Mouse (Mus musculus) heart, postnatal 0 days (tissue): ENCODE results near the gene Tsnax. TPM values are rescaled to one million over a fixed set of nuclear protein-coding genes. Genes with fewer than 3 reads are reported as not detected.

Source experiments
- ATAC-seq: fragments of 200-750 bp; cut with Nextera tagmentation; 2 replicates; pipeline ENCODE4 v1.8.0; 2017; ENCODE audit warnings: low read depth, moderate number of reproducible peaks, moderate library complexity; ENCODE audit not compliant: insufficient read depth
- DNase-seq: peaks from one replicate; pipeline ENCODE4 v3.0.0-alpha.2; 2016; ENCODE audit warnings: low spot score
- H3K27ac ChIP-seq: fragments of 300-500 bp; sonication (generic); 2 replicates; pipeline ENCODE4 v1.5.1; 2014; ENCODE audit warnings: low read depth, mild to moderate bottlenecking
- H3K27me3 ChIP-seq: fragments of 300-500 bp; sonication (generic); 2 replicates; pipeline ENCODE4 v1.6.1; 2014; ENCODE audit warnings: low read length, mixed read lengths; ENCODE audit not compliant: control insufficient read depth, insufficient read depth
- H3K36me3 ChIP-seq: fragments of 300-500 bp; sonication (generic); replicated peaks from 2 replicates; pipeline ENCODE4 v1.6.1; 2014; ENCODE audit warnings: low read length, mixed read lengths; ENCODE audit not compliant: control insufficient read depth, insufficient read depth
- H3K4me1 ChIP-seq: fragments of 300-500 bp; sonication (generic); 2 replicates; pipeline ENCODE4 v1.6.1; 2014; ENCODE audit warnings: antibody characterized with exemption; ENCODE audit not compliant: control insufficient read depth, insufficient read depth
- H3K4me2 ChIP-seq: fragments of 300-500 bp; sonication (generic); 2 replicates; pipeline ENCODE4 v1.6.1; 2014; ENCODE audit warnings: low read depth, mild to moderate bottlenecking, low read length, moderate library complexity
- H3K4me3 ChIP-seq: fragments of 300-500 bp; sonication (generic); 2 replicates; pipeline ENCODE4 v1.5.1; 2014; ENCODE audit warnings: low read depth, low read length
- H3K9ac ChIP-seq: fragments of 300-500 bp; sonication (generic); replicated peaks from 2 replicates; pipeline ENCODE4 v1.6.1; 2014; ENCODE audit warnings: low read depth, low read length, mixed read lengths
- H3K9me3 ChIP-seq: fragments of 300-500 bp; sonication (generic); replicated peaks from 2 replicates; pipeline ENCODE4 v1.6.1; 2016; ENCODE audit warnings: low read length; ENCODE audit not compliant: control insufficient read depth
- CTCF ChIP-seq: IDR thresholded peaks from 2 replicates; pipeline ENCODE4 v1.5.1; 2016; ENCODE audit warnings: antibody characterized with exemption, control low read depth, low read depth
- EP300 ChIP-seq: IDR thresholded peaks from 2 replicates; pipeline ENCODE4 v1.6.1; 2016; ENCODE audit warnings: antibody characterized with exemption, low read depth
- WGBS: fragments of 180-500 bp; shearing (Covaris S2); extraction: QIAGEN DNeasy Blood & Tissue Kit; methylation state at CpG from one replicate; pipeline ENCODE4 v1.1.7; 2014; 5-methylcytosine and 5-hydroxymethylcytosine counted together
- polyA plus RNA-seq: library from polyadenylated mRNA; unstranded; fragments of >200 nt; fragmentation: Nextera tagmentation; extraction: Ambion mirVana; gene quantifications from 2 replicates; pipeline ENCODE4 v1.2.1, GENCODE M21; 2015
- total RNA-seq: library from RNA; depleted of rRNA; stranded (reverse); fragments of >200 nt; gene quantifications from 2 replicates; pipeline ENCODE4 v1.2.3, GENCODE M21; 2014; ENCODE audit warnings: low replicate concordance; rRNA removed

The Tsnax gene
- total RNA-seq (35.7 and 48.3 TPM in 2 replicates), polyA plus RNA-seq (71.5 and 76.6 TPM in 2 replicates)

DNA sequence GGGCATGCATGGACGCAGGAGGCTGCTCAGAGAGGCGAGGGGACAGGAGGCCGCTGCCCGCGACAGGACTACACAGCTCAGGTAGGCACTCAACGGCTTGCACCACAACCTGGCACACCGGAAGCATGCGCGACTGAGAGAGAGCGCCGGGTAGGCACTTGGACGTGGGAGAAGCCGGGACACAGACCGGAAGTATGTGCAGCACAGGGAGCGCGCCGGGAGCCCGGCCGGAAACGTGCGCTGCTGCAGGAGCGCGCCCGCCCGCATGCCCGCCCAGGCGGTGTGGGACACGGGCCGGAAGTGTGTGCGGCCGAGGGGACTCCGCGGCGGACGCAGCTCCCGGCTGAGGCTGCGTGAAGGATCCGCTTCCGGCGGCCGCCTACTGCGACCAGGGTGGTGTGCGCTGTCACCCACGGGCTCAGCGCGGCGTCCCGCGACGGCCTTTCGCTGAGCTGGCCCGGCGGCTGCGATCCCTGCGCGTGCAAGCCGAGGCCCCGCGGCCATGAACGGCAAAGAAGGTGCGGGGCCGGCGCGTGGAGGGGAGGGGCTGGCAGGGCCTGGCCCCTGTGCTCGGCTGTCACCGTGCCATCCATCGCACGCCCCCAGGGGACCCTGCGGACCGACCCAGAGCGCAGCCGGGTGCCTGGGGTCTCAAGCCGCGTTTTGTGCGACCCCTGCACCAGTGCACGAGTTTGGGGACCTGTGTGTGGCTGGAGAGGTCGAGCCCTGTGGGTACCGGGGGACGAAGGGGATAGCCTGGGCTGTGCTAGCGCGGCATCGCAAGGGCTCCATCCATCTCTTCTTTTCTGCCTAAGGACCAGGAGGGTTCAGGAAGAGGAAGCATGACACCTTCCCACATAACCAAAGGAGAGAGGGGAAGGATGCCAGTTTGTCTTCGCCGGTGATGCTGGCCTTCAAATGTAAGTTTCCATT, at the start of gene Tsnax:
Tsnax (plus strand) TSS at position 303 of the 933 bp plus-strand sequence.
- H3K27ac ChIP-seq, result peak within 1 kb of the TSS; percentile 89
- H3K27me3 ChIP-seq, result no peaks in the 10 kb centered on the region
- peak; percentile 99 for ATAC-seq
- TF ChIP-seq EP300, result peak; percentile 60; the same call in 1 of the 2 replicates
- TF ChIP-seq CTCF, result no peak
- no peaks in the 10 kb centered on the region for H3K4me1 ChIP-seq
- peak; percentile 93 for DNase-seq
- peaks cover 19% of the 10 kb centered on the region for H3K36me3 ChIP-seq
- WGBS, result 3% methylated on average over 76 of the region's 84 CpGs
- H3K9ac ChIP-seq, result peak within 1 kb of the TSS; percentile 90
- no peaks in the 10 kb centered on the region for H3K9me3 ChIP-seq
- H3K4me3 ChIP-seq, result peak within 1 kb of the TSS; percentile 92
- H3K4me2 ChIP-seq, result peak within 1 kb of the TSS; percentile 91

DNA sequence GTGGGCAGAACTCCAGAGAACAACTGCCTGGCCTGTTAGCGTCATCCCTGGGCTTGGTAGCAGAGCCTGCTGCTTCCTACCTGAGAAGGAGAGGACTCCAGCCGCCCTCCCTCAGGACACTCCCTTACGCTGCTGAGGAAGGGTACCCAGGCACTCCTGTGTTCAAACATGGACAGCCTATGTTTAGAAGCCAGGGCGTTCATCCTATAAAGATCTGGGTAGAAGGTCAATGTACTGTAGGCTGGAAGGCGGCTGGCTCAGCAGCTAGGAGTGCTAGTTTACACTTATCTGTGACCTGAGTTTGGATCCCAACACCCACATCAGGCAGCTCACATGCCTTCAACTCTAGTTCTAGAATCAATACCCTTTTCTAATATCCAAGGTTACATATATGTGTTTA, 49.6 kb upstream of the Tsnax start:
- H3K4me3 ChIP-seq, result no peak overlapping the region
- H3K27me3 ChIP-seq, result no peaks in the 10 kb centered on the region
- no peaks in the 10 kb centered on the region for H3K36me3 ChIP-seq
- no peak overlapping the region for H3K27ac ChIP-seq
- H3K9ac ChIP-seq, result no peak overlapping the region
- peak; percentile 51; the same call in 1 of the 2 replicates for ATAC-seq
- TF ChIP-seq EP300 (no peak), CTCF (no peak)
- H3K4me2 ChIP-seq, result no peak overlapping the region
- no peaks in the 10 kb centered on the region for H3K9me3 ChIP-seq
- no peak for DNase-seq
- 74% methylated on average over 5 of the region's 5 CpGs for WGBS
- H3K4me1 ChIP-seq, result 0 out of 2 replicates have a peak, but pooled peaks cover 4% of the 10 kb centered on the region

DNA sequence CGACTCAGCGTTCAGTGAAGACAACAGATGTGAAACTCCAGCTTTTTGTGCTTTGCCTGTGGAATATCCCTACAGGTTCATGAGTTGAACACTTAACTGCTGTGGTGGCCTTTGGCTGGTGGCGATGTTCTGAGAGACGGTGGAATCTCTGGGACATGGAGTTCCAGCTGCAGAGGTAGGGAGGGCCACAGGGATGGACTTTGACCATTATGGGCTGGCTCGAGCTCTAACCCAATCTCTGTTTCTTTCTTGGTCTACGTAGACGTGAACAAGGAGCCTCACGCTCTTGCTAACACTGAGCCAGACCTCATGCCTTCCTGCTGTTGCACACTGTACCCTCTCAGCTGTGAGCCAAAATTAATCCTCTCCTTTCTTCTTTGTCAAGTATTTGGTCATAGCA, 47.8 kb upstream of the Tsnax start:
- 86% methylated on average over 8 of the region's 8 CpGs for WGBS
- no peaks in the 10 kb centered on the region for H3K36me3 ChIP-seq
- H3K27ac ChIP-seq, result no peak overlapping the region
- H3K9me3 ChIP-seq, result no peaks in the 10 kb centered on the region
- no peak overlapping the region for H3K4me2 ChIP-seq
- H3K4me3 ChIP-seq, result no peak overlapping the region
- DNase-seq, result no peak
- H3K4me1 ChIP-seq, result no peaks in the 10 kb centered on the region
- TF ChIP-seq CTCF (no peak), EP300 (no peak)
- H3K27me3 ChIP-seq, result no peaks in the 10 kb centered on the region
- ATAC-seq, result no peak
- no peak overlapping the region for H3K9ac ChIP-seq

DNA sequence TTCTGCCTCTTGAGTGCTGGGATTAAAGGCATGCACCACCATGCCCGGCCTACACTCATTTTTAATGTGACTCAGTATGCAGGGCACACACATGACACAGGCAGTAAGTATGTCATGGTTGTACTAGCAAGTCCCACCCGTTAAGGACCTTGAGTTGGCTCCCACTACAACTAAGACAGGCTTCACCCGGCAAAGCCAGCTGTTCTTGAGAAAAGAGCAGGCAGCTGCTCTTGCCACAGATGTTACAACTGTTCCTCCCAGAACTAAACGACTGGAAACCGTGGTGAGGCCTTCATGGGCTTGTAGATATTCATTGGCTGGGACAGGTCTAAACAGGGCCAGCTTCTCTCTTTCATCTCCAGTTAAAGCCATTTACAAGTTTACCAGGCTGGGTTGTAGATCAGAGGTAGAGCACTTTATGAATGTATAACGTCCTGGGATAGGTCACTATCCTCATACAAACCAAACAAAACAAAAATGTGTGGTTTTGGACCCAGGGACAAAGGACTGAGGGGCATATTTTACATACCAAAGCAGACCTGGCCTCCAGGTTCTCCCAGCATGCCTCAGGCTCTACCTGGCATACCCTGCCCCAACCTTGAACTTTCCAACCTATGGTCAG, 42.4 kb upstream of the Tsnax start:
- no peaks in the 10 kb centered on the region; the same call in 1 of the 2 replicates for H3K9me3 ChIP-seq
- ATAC-seq (no peak), DNase-seq (no peak)
- H3K27ac ChIP-seq, result no peak overlapping the region; the same call in 1 of the 2 replicates
- H3K4me1 ChIP-seq, result no peaks in the 10 kb centered on the region
- TF ChIP-seq EP300, result no peak
- no peak for TF ChIP-seq CTCF
- no peak overlapping the region for H3K4me3 ChIP-seq
- 70% methylated on average over 6 of the region's 6 CpGs for WGBS
- H3K9ac ChIP-seq, result no peak overlapping the region
- H3K36me3 ChIP-seq, result no peaks in the 10 kb centered on the region
- no peaks in the 10 kb centered on the region for H3K27me3 ChIP-seq
- no peak overlapping the region for H3K4me2 ChIP-seq

DNA sequence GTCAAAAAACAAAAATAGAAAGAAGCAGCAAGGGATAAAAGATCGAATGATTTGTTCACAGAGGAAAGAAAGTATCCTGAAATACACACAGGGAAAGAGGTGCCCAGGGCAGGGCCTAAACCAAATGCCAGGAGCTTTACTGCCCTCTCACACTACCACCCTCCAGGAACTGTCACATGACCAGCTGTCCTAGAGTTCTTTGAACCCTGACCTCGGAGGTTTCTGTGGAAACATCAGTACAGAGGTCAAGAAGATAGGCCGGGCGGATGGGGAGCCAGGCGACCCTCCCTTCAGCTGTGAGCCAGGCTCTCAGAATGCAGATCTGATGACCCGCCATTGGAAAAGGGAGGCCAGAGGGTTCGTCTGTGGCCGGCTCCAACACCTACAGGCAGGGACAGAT, 39.6 kb upstream of the Tsnax start:
- Histone ChIP-seq H3K4me1 (no peaks in the 10 kb centered on the region), H3K9me3 (no peaks in the 10 kb centered on the region; the same call in 1 of the 2 replicates), H3K27ac (no peak overlapping the region), H3K36me3 (no peaks in the 10 kb centered on the region), H3K27me3 (no peaks in the 10 kb centered on the region), H3K4me2 (no peak overlapping the region), H3K4me3 (no peak overlapping the region), H3K9ac (no peak overlapping the region)
- ATAC-seq (no peak), DNase-seq (no peak)
- TF ChIP-seq CTCF (no peak), EP300 (no peak)
- 70% methylated on average over 8 of the region's 8 CpGs for WGBS
